Mouse (Mus musculus): ENCODE measurements at regions not wholly inside any gene's neighbourhood (a gene's known extent, or its start where the extent isn't known, plus 50 kb on each side); places are given as distances from the start of the nearest gene placed in this dataset.

- DNase-seq, result no peak
- intact Hi-C loops (cut with DNase I), result no loop called here
These were observed 121.4 kb upstream of the Neo1 start for GRCm38 (mm10) chr9:59157663-59158062.

- intact Hi-C loops (cut with DNase I), result no loop called here
- DNase-seq, result no peak
These were observed 117.7 kb upstream of the Neo1 start for GRCm38 (mm10) chr9:59153945-59154344.

GRCm38 (mm10) chr9:59153126-59153525 lies 116.9 kb upstream of the Neo1 start:
- intact Hi-C loops (cut with DNase I), result no loop called here
- DNase-seq, result no peak

GRCm38 (mm10) chr9:59144256-59144800 lies 108.1 kb upstream of the Neo1 start:
- intact Hi-C loops (cut with DNase I), result no loop called here
- no peak for DNase-seq

GRCm38 (mm10) chr9:59143610-59144009 lies 107.4 kb upstream of the Neo1 start:
- intact Hi-C loops (cut with DNase I), result no loop called here

GRCm38 (mm10) chr9:59134171-59135041 lies 98.2 kb upstream of the Neo1 start:
- peak; percentile 38 to 42 for DNase-seq
- intact Hi-C loops (cut with DNase I), result no loop called here

More at GRCm38 (mm10) chr9:59143610-59144009, 107.4 kb upstream of the Neo1 start:
- no peak for DNase-seq

- intact Hi-C loops (cut with DNase I), result no loop called here
- peak; percentile 4 to 7 for DNase-seq
These were observed 93.6 kb upstream of the Neo1 start for GRCm38 (mm10) chr9:59129699-59130340.

- peak in 1 of 2 experiments; percentile 18 for DNase-seq
- intact Hi-C loops (cut with DNase I), result no loop called here
These were observed 93.0 kb upstream of the Neo1 start for GRCm38 (mm10) chr9:59129252-59129651.

- intact Hi-C loops (cut with DNase I), result no loop called here
- no peak for DNase-seq
These were observed 91.8 kb upstream of the Neo1 start for GRCm38 (mm10) chr9:59128023-59128422.

GRCm38 (mm10) chr9:59125886-59126285 lies 89.6 kb upstream of the Neo1 start:
- no peak for DNase-seq
- intact Hi-C loops (cut with DNase I), result no loop called here

- intact Hi-C loops (cut with DNase I), result no loop called here
- DNase-seq, result peak in 1 of 2 experiments; percentile 11
These were observed 80.3 kb upstream of the Neo1 start for GRCm38 (mm10) chr9:59116561-59116960.

- DNase-seq, result no peak
- intact Hi-C loops (cut with DNase I), result no loop called here
These were observed 77.6 kb upstream of the Neo1 start for GRCm38 (mm10) chr9:59113859-59114258.

- intact Hi-C loops (cut with DNase I), result no loop called here
- no peak for DNase-seq
These were observed 63.5 kb upstream of the Neo1 start for GRCm38 (mm10) chr9:59099738-59100137.

- intact Hi-C loops (cut with DNase I), result no loop called here
- DNase-seq, result peak in 1 of 2 experiments; percentile 16
These were observed 61.3 kb upstream of the Neo1 start for GRCm38 (mm10) chr9:59097564-59097963.

- peak in 1 of 2 experiments; percentile 13 for DNase-seq
- intact Hi-C loops (cut with DNase I), result no loop called here
These were observed 60.5 kb upstream of the Neo1 start for GRCm38 (mm10) chr9:59096551-59097268.

GRCm38 (mm10) chr9:59095626-59096025 lies 59.4 kb upstream of the Neo1 start:
- no peak for DNase-seq
- intact Hi-C loops (cut with DNase I), result no loop called here

GRCm38 (mm10) chr9:59094106-59094505 lies 57.9 kb upstream of the Neo1 start:
- no peak for DNase-seq
- intact Hi-C loops (cut with DNase I), result no loop called here

- peak in 1 of 2 experiments; percentile 35 for DNase-seq
- intact Hi-C loops (cut with DNase I), result no loop called here
These were observed 54.9 kb upstream of the Neo1 start for GRCm38 (mm10) chr9:59091179-59091578.

- intact Hi-C loops (cut with DNase I), result no loop called here
These were observed 51.5 kb upstream of the Neo1 start for GRCm38 (mm10) chr9:59087704-59088103.

GRCm38 (mm10) chr9:59087112-59087511 lies 50.9 kb upstream of the Neo1 start:
- intact Hi-C loops (cut with DNase I), result no loop called here

More at GRCm38 (mm10) chr9:59087704-59088103, 51.5 kb upstream of the Neo1 start:
- DNase-seq, result no peak

GRCm38 (mm10) chr9:59086556-59087102 lies 50.4 kb upstream of the Neo1 start:
- intact Hi-C loops (cut with DNase I), result no loop called here
- no peak for DNase-seq

More at GRCm38 (mm10) chr9:59087112-59087511, 50.9 kb upstream of the Neo1 start:
- DNase-seq, result no peak
